Mouse (Mus musculus) induced T-regulatory cell, adult 2 months (primary cell): ENCODE results near the gene Tsen34.
"Not testable (repeated sequence)": the region's sequence is repeated elsewhere in the genome, so short reads cannot be mapped to it uniquely, and the experiment has no call there.

Experiments
- DNase-seq: peaks from one replicate; pipeline ENCODE4 v3.0.0-alpha.2; 2012; ENCODE audit warnings: low read depth

Tsen34 gene

DNA sequence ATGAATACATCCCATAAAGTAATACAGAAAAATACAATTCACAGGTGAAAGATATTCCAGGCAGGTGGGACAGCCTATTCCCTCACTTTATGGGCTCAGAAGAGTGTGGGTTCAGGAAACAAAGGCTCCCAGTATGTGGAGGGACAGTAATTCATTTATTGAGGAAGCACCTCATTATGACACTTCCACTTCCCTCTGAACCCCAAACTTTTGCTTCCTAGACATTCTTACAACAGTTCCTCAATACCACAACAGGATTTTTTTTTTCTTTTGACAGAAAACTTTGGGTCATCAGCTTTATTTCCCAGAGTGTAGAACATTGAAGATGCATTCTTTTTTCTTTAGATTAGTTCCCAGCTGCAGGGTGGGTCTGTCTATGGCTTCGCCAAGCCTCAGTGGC, 40.0 kb downstream of the Tsen34 start:
- not testable (repeated sequence) for DNase-seq
